Mouse (Mus musculus): ENCODE data around the gene Atxn7l3.

The Atxn7l3 gene

GRCm38 (mm10) chr11:102296491-102297472 is at the start of gene Atxn7l3:
Gene Atxn7l3, minus strand, starts transcription at chr11:102296631.
- peak; percentile 99 for DNase-seq (ENCODE audit: low spot score in 2 of 2)

GRCm38 (mm10) chr11:102344458-102344857 is 48.0 kb upstream of the Atxn7l3 start:
- no peak for DNase-seq (ENCODE audit: low spot score in 2 of 2)

GRCm38 (mm10) chr11:102342742-102343141 is 46.3 kb upstream of the Atxn7l3 start:
- no peak for DNase-seq (ENCODE audit: low spot score in 2 of 2)

- DNase-seq (ENCODE audit: low spot score in 2 of 2), result no peak
Observed at GRCm38 (mm10) chr11:102341101-102341500, 44.7 kb upstream of the Atxn7l3 start.

- no peak for DNase-seq (ENCODE audit: low spot score in 2 of 2)
Observed at GRCm38 (mm10) chr11:102339624-102340023, 43.2 kb upstream of the Atxn7l3 start.

- DNase-seq (ENCODE audit: low spot score in 2 of 2), result peak in 1 of 2 experiments; percentile 37
Observed at GRCm38 (mm10) chr11:102339195-102339594, 42.8 kb upstream of the Atxn7l3 start.

- peak; percentile 61 to 70 for DNase-seq (ENCODE audit: low spot score in 2 of 2)
Observed at GRCm38 (mm10) chr11:102338561-102338960, 42.1 kb upstream of the Atxn7l3 start.

GRCm38 (mm10) chr11:102337921-102338320 is 41.5 kb upstream of the Atxn7l3 start:
- no peak for DNase-seq (ENCODE audit: low spot score in 2 of 2)

- no peak for DNase-seq (ENCODE audit: low spot score in 2 of 2)
Observed at GRCm38 (mm10) chr11:102336191-102336590, 39.8 kb upstream of the Atxn7l3 start.

- no peak for DNase-seq (ENCODE audit: low spot score in 2 of 2)
Observed at GRCm38 (mm10) chr11:102334973-102335700, 38.7 kb upstream of the Atxn7l3 start.

- DNase-seq (ENCODE audit: low spot score in 2 of 2), result no peak
Observed at GRCm38 (mm10) chr11:102334010-102334409, 37.6 kb upstream of the Atxn7l3 start.

- DNase-seq (ENCODE audit: low spot score in 2 of 2), result no peak
Observed at GRCm38 (mm10) chr11:102333061-102333460, 36.6 kb upstream of the Atxn7l3 start.

GRCm38 (mm10) chr11:102331806-102332205 is 35.4 kb upstream of the Atxn7l3 start:
- DNase-seq (ENCODE audit: low spot score in 2 of 2), result no peak

GRCm38 (mm10) chr11:102330039-102330438 is 33.6 kb upstream of the Atxn7l3 start:
- DNase-seq (ENCODE audit: low spot score in 2 of 2), result no peak

GRCm38 (mm10) chr11:102329518-102329917 is 33.1 kb upstream of the Atxn7l3 start:
- no peak for DNase-seq (ENCODE audit: low spot score in 2 of 2)

GRCm38 (mm10) chr11:102327839-102328238 is 31.4 kb upstream of the Atxn7l3 start:
- no peak for DNase-seq (ENCODE audit: low spot score in 2 of 2)

GRCm38 (mm10) chr11:102327250-102327649 is 30.8 kb upstream of the Atxn7l3 start:
- no peak for DNase-seq (ENCODE audit: low spot score in 2 of 2)

GRCm38 (mm10) chr11:102323516-102323915 is 27.1 kb upstream of the Atxn7l3 start:
- peak in 1 of 2 experiments; percentile 39 for DNase-seq (ENCODE audit: low spot score in 2 of 2)

GRCm38 (mm10) chr11:102321931-102322330 is 25.5 kb upstream of the Atxn7l3 start:
- peak in 1 of 2 experiments; percentile 28 for DNase-seq (ENCODE audit: low spot score in 2 of 2)

- DNase-seq (ENCODE audit: low spot score in 2 of 2), result peak; percentile 89 to 93
Observed at GRCm38 (mm10) chr11:102320686-102321005, 24.2 kb upstream of the Atxn7l3 start.

- DNase-seq (ENCODE audit: low spot score in 2 of 2), result peak; percentile 95 to 97
Observed at GRCm38 (mm10) chr11:102319941-102320685, 23.7 kb upstream of the Atxn7l3 start.

- peak; percentile 91 to 94 for DNase-seq (ENCODE audit: low spot score in 2 of 2)
Observed at GRCm38 (mm10) chr11:102319410-102319792, 23.0 kb upstream of the Atxn7l3 start, which contains the start of gene Ubtf. Gene Ubtf, minus strand, starts transcription at chr11:102319742.
